Mouse (Mus musculus) small intestine, adult 2 months (tissue): Measurements from ENCODE around the gene Tril. TPM values are rescaled to one million over a fixed set of nuclear protein-coding genes. Genes with fewer than 3 reads are reported as not detected.

Experiments
- H3K27ac ChIP-seq: fragments of 200-500 bp; 2 replicates; pipeline ENCODE4 v1.5.1; 2012; ENCODE audit warnings: low read depth, low read length, control low read depth, inconsistent platforms; ENCODE audit not compliant: insufficient read depth
- H3K27me3 ChIP-seq: fragments of 200-500 bp; 2 replicates; pipeline ENCODE4 v1.6.1; 2012; ENCODE audit warnings: mild to moderate bottlenecking, moderate library complexity, low read length, inconsistent platforms; ENCODE audit not compliant: control insufficient read depth, insufficient read depth
- H3K36me3 ChIP-seq: fragments of 200-500 bp; 2 replicates; pipeline ENCODE4 v1.6.1; 2012; ENCODE audit warnings: mild to moderate bottlenecking, low read length, control low read depth, inconsistent platforms; ENCODE audit not compliant: control insufficient read depth, insufficient read depth
- H3K4me1 ChIP-seq: fragments of 200-500 bp; 2 replicates; pipeline ENCODE4 v1.6.1; 2012; ENCODE audit warnings: low read length, inconsistent platforms, mixed read lengths; ENCODE audit not compliant: control insufficient read depth, insufficient read depth, insufficient read length
- H3K4me3 ChIP-seq: fragments of 200-500 bp; 2 replicates; pipeline ENCODE4 v1.5.1; 2012; ENCODE audit warnings: low read depth, mild to moderate bottlenecking, control low read depth, inconsistent platforms, low read length, moderate library complexity
- CTCF ChIP-seq: fragments of 200-500 bp; IDR thresholded peaks from 2 replicates; pipeline ENCODE4 v1.5.1; 2012; ENCODE audit warnings: low read depth, mild to moderate bottlenecking, control low read depth, inconsistent platforms, low read length, moderate library complexity, mixed read lengths; ENCODE audit not compliant: insufficient replicate concordance, insufficient read length; ENCODE audit errors: extremely low read depth
- POLR2A ChIP-seq: fragments of 200-500 bp; IDR thresholded peaks from 2 replicates; pipeline ENCODE4 v1.6.1; 2012; ENCODE audit warnings: low read depth, mild to moderate bottlenecking, control low read depth, inconsistent platforms, low read length, moderate library complexity
- WGBS: fragments of 180-500 bp; shearing (Covaris S2); methylation state at CpG from one replicate; pipeline ENCODE4 v1.1.7; 2018; 5-methylcytosine and 5-hydroxymethylcytosine counted together
- polyA plus RNA-seq: library from polyadenylated mRNA; depleted of rRNA; stranded (reverse); fragments of >200 nt; gene quantifications from 2 replicates; pipeline ENCODE4 v1.2.3, GENCODE M21; 2012

Tril gene
- polyA plus RNA-seq, 1 experiment: 8.2 TPM

DNA sequence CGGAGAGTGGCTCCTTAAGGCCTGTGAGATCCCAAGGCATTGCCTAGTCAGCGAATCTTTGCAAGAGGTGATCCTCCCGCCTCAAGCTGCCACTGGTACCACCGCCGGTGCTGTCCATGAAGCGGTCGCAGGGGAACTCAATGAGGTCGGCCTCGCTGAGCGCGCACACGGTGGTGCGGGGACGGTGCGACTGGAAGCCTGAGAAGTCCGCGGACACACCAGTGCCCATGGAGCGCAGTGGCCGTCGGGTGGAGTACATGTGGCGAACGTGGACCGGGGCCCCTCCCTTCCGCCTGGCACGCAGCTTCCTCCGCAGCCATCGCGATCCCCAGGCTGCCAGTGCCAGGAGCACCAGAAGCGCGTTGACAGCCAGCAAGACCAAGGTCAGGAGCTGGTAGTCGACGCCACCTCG lies 2.9 kb downstream of the Tril start:
- no peaks in the 10 kb centered on the region for H3K36me3 ChIP-seq
- TF ChIP-seq CTCF (no peak), POLR2A (no peak)

GRCm38 (mm10) chr6:53816661-53817060 lies 4.0 kb downstream of the Tril start:
- WGBS: 77% methylated on average over 8 of the region's 8 CpGs
- TF ChIP-seq CTCF: no peak
- TF ChIP-seq POLR2A: no peak
- Histone ChIP-seq H3K4me1 (peaks cover 18% of the 10 kb centered on the region), H3K36me3 (no peaks in the 10 kb centered on the region), H3K4me3 (no peak overlapping the region), H3K27me3 (peaks cover 30% of the 10 kb centered on the region), H3K27ac (no peak overlapping the region)

More for the DNA sequence above, 2.9 kb downstream of the Tril start:
- Histone ChIP-seq H3K4me3 (peak overlapping the region; percentile 58), H3K27me3 (peaks cover 30% of the 10 kb centered on the region), H3K27ac (no peak overlapping the region), H3K4me1 (peaks cover 18% of the 10 kb centered on the region)
- 16% methylated on average over 33 of the region's 33 CpGs for WGBS

DNA sequence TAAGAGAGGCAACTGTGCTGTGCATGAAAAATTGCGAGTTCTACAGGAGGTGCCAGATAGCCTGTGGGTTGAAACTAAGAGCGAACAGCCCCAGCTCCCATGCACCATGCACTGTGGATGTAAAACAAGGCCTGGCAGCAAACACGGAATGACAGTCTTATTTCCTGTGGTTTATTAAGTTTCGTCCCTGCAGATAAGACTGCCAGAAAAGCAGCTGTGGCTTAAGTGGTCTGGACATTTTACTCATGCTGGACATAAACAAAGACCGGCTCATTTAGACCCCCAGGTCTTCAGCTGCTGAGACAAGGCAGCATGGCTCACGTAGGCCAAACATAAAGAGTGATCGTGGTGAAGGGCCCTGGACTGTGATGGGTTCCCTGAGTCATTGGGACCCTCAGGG lies 4.9 kb downstream of the Tril start:
- WGBS: 71% methylated on average over 7 of the region's 7 CpGs
- H3K27ac ChIP-seq: no peak overlapping the region
- no peaks in the 10 kb centered on the region for H3K36me3 ChIP-seq

GRCm38 (mm10) chr6:53814214-53814613 lies 6.4 kb downstream of the Tril start:
- Histone ChIP-seq H3K27me3 (peaks cover 13% of the 10 kb centered on the region), H3K4me3 (no peak overlapping the region), H3K4me1 (peaks cover 14% of the 10 kb centered on the region), H3K36me3 (no peaks in the 10 kb centered on the region), H3K27ac (no peak overlapping the region)
- no peak for TF ChIP-seq CTCF
- no peak for TF ChIP-seq POLR2A

More for the DNA sequence above, 4.9 kb downstream of the Tril start:
- Histone ChIP-seq H3K4me3 (no peak overlapping the region), H3K27me3 (peaks cover 27% of the 10 kb centered on the region), H3K4me1 (peaks cover 18% of the 10 kb centered on the region)
- TF ChIP-seq CTCF (no peak), POLR2A (no peak)

- H3K4me1 ChIP-seq: no peaks in the 10 kb centered on the region
- no peak overlapping the region for H3K4me3 ChIP-seq
- 62% methylated on average over 3 of the region's 3 CpGs for WGBS
- H3K27ac ChIP-seq: no peak overlapping the region
- no peak for TF ChIP-seq CTCF
- no peaks in the 10 kb centered on the region for H3K36me3 ChIP-seq
- H3K27me3 ChIP-seq: no peaks in the 10 kb centered on the region
These were observed 8.4 kb downstream of the Tril start for GRCm38 (mm10) chr6:53812242-53812641.

- TF ChIP-seq CTCF: no peak
- TF ChIP-seq POLR2A: no peak
These were observed 11.8 kb downstream of the Tril start for GRCm38 (mm10) chr6:53808801-53809200.

DNA sequence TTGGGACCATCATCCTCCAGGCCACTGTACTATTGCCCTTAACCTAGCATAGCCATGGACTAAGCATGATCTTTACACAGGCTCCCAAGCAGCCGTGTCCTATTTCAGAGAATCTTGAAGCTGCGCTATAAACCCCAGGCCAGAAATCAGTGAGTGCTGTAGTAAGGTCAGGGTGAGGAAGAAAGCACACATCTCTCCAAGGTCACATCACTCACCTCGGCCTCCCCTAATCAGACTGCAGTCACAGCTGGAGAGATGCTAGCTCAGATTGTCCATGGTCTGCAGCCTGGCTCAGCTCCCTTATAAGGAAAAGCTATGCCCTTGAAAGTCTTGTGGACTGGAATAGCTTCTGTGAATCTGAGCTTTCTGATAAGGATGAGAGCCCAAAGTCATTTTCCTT lies 13.4 kb downstream of the Tril start:
- WGBS: 60% methylated on average over 3 of the region's 3 CpGs
- Histone ChIP-seq H3K27ac (no peak overlapping the region), H3K36me3 (no peaks in the 10 kb centered on the region), H3K4me3 (no peak overlapping the region), H3K4me1 (peaks cover 2% of the 10 kb centered on the region), H3K27me3 (no peaks in the 10 kb centered on the region)
- no peak for TF ChIP-seq POLR2A
- TF ChIP-seq CTCF: no peak

More at GRCm38 (mm10) chr6:53808801-53809200, 11.8 kb downstream of the Tril start:
- no peak overlapping the region for H3K4me3 ChIP-seq
- H3K27me3 ChIP-seq: no peaks in the 10 kb centered on the region
- H3K36me3 ChIP-seq: no peaks in the 10 kb centered on the region
- no peaks in the 10 kb centered on the region for H3K4me1 ChIP-seq
- H3K27ac ChIP-seq: no peak overlapping the region
- WGBS: 75% methylated on average over 9 of the region's 9 CpGs

DNA sequence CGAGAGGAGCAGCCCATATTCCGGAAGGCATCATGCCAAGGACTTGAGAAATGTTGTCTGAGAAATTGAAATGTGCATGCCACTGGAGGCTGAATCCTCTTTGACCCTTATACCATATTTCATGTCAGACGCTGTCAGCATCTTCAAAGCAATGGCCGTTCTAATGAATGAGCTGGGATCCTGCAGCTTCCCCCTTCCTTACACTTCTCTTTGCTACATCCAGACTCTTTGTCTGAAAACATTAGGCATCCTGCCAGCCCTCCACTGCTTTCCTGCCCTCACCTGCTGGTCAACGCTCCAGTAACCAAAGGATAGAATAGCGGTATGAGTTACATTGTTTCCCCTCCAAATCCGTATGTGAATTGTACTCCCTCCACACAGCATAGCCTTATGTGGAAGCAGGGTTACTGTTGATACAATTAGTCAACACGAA lies 14.0 kb downstream of the Tril start:
- Histone ChIP-seq H3K4me1 (peaks cover 2% of the 10 kb centered on the region), H3K4me3 (no peak overlapping the region), H3K27ac (no peak overlapping the region), H3K36me3 (no peaks in the 10 kb centered on the region), H3K27me3 (no peaks in the 10 kb centered on the region)
- TF ChIP-seq POLR2A (no peak), CTCF (no peak)
- WGBS: 67% methylated on average over 8 of the region's 8 CpGs
